Mouse (Mus musculus): ENCODE data around the gene Ric1.
"Not testable (repeated sequence)": the region's sequence is repeated elsewhere in the genome, so short reads cannot be mapped to it uniquely, and the experiment has no call there.

The Ric1 gene

DNA sequence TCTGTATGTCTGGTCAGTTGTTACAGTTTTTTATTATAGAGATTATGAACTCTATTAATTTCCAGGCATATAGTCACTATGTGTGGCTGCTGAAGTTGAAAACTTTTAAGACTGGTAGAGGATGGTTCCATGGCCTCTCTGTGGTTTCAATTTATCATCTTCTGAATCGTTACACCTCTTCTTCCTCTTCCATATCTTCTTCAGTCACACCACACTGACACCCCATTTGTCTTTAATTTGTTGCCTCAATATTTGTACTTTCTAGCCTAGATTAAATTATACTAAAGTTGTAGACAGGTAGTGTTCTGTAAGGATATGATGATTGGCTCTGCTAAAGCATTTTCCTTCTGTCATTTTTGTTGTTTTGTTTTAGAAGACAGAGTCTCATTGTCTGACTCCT, 44.4 kb downstream of the Ric1 start:
- in situ Hi-C loops (cut with MboI; ENCODE audit: unreplicated experiment in 2 of 2), result loop anchor here in 1 of 2 experiments (10.0 kb wide), 1 partner anchor 502 kb away; no protein-coding TSS in a partner anchor

DNA sequence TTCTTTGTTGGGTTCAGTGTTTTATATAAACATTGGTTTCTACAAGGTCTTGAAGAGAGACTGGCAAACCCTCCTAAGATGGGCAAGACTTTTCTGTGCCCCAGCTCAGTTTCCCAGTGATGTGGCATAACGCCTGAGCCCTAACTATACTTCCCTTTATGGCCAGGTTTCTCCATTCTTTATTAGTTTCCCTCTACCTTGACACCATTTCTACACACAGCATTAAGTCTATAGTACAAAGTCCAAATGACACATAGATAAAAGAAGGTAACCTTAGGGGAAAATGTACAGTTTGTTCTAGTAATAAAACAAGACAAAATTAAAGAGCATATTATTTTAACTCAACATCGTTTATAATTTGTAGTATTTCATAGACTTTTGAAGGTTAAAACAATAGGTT, 60.4 kb downstream of the Ric1 start:
- in situ Hi-C loops (cut with MboI; ENCODE audit: unreplicated experiment in 2 of 2), result no loop called here

DNA sequence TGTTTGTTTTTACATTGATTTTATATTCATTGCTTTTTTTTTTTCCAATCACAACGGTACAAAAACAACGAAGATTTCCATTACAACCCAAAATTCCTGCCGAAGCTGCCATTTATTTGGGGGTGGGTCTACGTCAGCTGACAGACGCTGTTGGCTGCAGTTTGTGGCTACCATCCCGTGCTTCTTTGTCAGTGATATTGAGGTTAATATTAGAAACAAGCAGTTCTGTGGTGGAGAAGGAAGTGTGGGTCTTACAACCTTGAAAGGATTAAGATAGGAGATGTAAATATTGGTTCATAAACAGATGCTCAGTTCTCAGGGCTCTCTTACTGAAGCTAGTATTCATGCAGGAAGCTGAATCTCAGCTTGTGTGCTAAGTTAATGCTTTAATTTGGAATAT, 61.7 kb downstream of the Ric1 start:
- in situ Hi-C loops (cut with MboI; ENCODE audit: unreplicated experiment in 2 of 2), result no loop called here

DNA sequence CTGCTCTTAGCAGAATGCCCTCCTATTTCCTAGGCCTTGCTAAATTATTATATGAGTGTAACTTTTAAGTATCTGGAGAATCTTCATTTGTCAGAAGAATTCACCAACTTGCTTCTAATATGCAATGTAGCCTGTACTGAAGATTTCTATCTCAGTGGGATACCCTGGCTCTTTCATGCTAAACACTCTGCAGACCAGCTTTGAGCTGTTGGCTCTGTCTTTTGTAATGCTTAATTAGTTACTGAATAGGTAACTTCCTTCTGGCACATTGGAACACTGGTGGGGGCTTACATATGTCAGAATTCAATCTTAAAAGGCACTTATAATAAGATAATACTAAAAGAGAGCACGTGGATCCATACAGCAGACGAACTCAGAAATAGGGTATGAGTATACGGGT, 71.7 kb downstream of the Ric1 start:
- in situ Hi-C loops (cut with MboI; ENCODE audit: unreplicated experiment in 2 of 2), result not testable (repeated sequence)

DNA sequence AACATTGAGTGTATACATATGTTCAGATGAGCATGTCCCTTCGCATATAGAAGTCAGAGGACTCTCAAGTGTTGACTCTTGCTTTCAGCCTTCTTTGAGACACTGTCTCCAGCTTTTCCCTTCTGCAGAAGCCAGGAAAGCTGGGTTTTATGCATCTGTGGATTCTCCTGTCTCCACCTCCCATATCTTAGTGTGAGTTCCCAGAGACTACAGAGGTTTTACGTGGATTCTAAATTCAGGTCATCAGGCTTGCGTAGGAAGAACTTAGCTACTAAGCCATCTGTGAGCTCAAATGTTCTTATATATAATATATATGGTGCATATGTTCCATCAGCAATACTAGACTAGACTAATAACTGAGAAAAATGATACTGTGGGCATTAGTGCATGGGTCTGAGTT, 74.2 kb downstream of the Ric1 start:
- in situ Hi-C loops (cut with MboI; ENCODE audit: unreplicated experiment in 2 of 2), result no loop called here

DNA sequence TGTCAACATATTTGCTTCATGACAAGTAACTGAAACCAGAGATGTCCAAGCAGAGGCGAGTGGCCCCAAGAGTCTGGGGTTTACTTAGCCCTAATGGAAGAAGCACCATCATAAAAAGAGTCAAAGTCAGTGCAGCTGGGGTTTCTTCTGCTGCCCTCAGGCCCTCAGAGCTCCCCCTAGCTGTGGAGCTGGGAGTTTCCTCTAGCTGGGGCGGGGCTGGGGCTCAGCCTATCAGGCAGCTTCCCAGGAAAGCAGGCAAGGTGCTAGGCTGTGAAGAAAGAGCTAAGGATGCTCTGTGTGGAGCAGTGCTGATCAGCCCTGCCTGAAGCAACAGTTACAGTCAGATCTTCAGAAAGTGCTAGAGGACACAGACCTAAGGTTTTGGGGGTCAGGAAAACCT, 74.9 kb downstream of the Ric1 start:
- in situ Hi-C loops (cut with MboI; ENCODE audit: unreplicated experiment in 2 of 2), result no loop called here

DNA sequence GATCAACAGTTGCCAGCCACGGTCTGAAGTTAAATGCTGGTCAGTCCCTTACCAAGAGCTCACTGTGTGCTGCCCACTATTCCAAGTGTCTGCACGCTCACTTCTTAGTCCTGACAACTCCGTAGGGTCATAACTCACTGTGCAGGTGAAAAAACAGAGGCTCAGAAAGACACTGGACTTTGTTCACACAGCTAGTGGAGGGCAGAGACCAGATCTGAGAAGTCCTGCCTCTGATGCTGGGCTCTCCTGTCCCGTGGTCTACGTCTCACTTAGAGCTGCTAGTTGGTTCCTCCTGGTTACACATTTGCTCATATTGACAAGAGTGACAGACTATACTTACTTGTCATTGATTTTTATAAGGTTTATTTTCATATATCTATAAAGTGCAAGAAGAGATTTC, 76.9 kb downstream of the Ric1 start:
- in situ Hi-C loops (cut with MboI; ENCODE audit: unreplicated experiment in 2 of 2), result no loop called here

DNA sequence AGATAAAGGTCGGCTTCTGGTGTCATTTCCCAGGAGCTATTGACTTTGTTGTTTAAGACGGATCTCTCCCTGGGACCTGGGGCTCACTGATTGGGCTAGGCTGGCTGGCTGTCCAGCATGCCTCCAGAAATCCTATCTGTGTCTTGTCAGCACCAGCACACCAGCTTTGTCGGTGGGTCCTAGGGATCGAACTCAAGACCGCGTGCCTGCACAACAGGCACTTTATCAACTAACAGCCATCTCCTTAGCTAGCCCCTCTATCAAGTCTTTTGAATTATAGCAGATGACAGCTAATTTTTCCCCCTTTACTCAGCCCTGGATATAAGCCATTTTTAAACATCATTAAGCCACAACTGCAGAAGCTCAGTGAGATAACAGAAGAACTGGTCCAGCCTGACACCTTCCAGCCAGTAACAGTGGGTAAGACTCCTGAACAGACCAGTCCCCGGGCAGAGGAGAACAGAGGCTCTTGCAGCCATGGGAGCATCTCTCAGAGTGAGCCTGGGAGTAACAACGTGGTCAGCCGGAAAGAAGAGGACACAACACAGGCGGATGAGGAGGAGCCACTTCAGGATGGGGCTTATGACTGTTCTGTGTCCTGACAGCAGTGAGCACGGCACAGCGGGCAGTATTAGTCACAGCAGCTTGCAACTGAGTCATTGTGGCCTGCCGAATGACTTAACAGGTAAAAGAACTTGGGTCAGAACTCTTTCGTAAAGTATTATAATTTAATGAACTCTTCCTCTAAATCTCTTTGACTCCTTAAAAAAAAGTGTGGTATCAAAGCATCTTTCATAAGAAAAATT, 81.7 kb downstream of the Ric1 start:
- in situ Hi-C loops (cut with MboI; ENCODE audit: unreplicated experiment in 2 of 2), result no loop called here

DNA sequence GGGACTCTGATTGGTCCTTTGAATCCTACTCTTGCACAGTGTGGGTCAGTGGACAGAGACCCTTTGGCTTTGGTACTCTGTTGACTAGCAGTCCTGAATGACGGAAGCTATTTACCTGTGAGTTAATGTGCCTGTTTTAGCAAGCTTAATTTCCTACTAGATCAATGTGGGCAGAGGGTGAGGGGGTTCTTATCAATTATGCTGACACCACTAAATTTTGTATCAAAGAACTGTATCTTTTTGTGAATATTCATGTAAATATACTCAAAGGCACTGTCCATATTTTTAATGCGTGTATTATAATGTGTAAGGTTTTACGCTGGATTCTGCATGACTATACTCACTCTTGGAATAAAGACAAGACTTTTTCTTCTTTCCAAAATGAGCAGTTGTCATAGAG, 82.6 kb downstream of the Ric1 start:
- in situ Hi-C loops (cut with MboI; ENCODE audit: unreplicated experiment in 2 of 2), result no loop called here

DNA sequence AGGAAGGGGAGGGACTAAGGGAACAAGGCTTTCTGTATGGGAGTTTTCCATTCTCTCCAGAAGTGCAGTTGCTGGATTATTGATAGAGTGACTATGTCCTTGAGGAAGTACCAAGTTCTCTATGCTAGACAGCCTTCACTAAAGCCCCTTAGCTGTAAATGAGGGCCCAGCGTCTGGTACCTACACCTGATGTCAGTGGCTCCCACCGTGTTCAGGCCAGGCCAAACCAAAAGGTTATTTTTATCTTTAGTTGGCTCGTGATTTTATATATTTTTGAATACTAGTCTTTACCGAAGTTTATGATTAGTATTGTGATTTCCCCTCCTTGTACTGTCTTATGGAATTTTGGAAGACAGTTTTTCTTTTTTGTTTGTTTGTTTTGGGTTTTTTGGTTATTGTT, 85.4 kb downstream of the Ric1 start:
- in situ Hi-C loops (cut with MboI; ENCODE audit: unreplicated experiment in 2 of 2), result no loop called here

DNA sequence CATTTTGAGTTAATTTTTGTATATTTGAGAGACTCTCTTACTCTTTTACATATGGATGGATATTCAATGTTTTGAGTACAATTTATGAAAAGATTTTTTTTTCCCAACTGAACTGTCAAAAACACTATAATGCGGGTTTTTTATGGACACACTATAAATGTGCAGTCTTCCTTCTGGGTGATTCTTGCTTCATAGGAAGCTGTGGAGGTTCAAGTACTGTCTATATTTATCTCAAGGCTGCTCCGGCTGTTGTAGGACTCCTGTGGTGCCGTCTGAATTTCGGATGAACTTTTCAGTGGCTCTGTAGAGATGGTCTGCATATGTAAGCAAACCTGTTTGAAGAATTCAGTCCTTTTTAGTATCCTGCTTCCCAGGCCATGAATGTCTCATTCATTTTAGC, 86.1 kb downstream of the Ric1 start:
- in situ Hi-C loops (cut with MboI; ENCODE audit: unreplicated experiment in 2 of 2), result no loop called here

DNA sequence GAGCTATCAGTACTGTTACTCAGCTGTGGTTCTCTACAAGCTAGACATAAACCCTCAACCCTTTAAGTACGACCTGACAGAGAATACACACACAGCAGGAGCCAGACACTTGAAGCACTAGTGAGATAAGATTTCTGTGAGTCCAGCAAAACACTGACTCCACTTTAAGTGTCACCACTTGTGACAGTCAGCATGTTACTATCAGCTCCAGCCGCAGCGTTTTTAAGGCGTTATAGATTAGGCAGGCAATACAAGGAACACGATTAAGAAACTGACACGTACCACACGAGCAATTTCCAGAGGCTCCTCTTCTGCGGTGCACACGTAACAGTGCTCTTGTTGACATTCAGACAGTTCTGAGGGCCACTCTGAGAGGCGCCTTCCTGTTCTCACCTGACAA, 88.8 kb downstream of the Ric1 start:
- in situ Hi-C loops (cut with MboI; ENCODE audit: unreplicated experiment in 2 of 2), result no loop called here

DNA sequence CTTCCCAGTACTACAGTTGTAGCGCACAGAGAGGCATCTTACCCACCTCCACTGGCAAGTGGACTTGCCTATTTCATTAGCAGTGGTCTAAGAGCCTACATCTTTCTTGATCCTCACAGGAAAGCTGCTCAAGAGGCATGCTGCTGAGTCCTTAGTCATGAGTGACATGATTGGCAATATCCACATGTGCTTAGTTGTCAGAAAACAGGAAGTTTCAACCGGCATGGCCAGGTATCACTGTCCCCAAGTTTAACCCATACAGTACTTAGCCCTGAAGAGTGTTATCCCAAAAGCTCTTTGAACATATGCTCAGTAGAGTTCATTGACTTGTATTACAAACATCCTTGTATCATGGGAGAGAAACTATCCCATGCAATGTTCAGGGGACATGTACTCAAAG, 90.0 kb downstream of the Ric1 start:
- in situ Hi-C loops (cut with MboI; ENCODE audit: unreplicated experiment in 2 of 2), result no loop called here

DNA sequence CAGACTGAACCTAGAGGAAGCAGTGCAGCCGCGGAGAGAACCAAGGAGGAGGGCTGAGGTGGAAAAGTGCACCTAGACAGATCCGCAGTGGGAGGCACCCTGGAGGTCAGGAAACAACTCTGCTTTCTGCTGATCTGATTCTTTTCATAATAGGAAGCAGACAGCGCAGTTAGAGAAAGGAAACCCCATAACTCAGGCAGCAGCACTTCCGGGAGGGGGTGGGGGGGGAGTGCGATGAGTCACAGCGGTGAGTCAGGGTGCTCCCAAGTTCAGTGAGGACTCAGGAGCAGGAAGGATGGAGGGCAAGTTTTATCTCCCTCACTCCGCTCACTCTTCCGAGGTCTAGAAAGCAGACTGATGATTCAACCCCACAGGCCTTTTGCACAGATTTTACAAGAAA, 119.0 kb downstream of the Ric1 start:
- in situ Hi-C loops (cut with MboI; ENCODE audit: unreplicated experiment in 2 of 2), result no loop called here

DNA sequence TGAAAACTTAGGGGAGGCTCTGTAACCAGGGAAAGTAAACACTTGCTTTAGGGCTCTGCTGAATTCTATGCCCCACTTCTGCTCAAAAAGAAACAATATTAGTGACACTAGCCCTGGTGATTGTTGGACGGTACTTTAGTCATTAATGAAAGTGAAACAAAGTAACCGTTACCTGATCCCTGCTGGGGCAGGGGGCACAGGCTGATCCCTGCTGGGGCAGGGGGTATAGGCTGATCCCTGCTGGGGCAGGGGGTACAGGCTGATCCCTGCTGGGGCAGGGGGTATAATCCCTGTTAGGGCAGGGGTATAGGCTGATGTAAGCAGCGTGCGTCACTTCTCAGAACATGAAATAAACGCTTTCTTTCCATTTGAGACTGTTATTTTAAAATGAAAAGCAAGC, 119.4 kb downstream of the Ric1 start:
- in situ Hi-C loops (cut with MboI; ENCODE audit: unreplicated experiment in 2 of 2), result no loop called here

DNA sequence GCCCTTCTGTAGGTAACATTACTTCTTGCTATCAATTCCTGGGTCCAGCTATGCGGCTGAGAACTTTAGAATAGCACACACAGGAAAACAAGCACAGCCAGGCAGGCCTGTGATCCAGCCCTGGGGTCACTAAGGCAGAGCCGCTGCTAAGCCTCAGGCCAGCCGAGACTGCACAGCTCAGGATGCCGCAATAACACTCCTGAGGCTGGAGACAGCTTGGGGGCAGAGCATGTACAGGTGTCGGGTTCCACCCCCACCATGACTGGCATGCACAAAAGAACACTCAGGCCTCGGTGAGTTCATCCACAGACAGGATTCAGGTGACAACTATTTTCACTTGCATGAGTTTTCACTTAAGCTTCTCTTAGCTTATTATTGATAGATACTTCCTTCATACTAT, 120.1 kb downstream of the Ric1 start:
- in situ Hi-C loops (cut with MboI; ENCODE audit: unreplicated experiment in 2 of 2), result no loop called here

DNA sequence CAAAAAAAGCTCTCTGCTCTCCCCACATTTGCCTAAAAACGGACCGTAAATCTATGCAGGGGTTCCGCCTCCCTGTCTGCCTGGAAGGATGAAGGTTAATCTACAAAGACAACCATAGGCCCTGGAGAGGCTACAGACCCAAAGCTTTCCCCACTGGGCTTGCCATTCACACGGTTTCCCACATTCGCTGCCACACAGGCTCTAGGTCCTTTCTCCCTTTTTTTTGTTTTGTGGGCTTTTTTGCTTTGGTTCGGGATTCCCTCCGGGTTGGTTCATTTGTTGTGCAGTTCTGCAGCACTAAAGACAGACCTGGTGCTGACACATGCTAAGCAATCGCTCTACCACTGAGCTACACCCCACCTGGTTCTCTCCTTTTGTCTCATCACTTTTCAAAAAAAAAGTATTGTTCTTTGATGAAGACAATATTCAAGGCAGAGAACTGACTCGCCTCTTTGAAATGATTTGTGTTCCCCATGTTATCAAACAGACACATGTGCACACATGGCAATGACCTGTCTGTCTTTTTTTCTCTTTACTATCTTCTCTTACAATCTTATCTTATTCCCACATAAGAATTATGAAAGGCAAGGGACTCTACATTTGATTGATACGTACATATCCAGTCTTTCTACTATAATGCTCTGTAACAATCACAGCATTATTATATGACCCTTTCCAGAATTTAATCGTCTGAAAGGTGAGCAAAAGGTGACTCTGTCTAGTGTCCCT, 121.3 kb downstream of the Ric1 start:
- in situ Hi-C loops (cut with MboI; ENCODE audit: unreplicated experiment in 2 of 2), result no loop called here

DNA sequence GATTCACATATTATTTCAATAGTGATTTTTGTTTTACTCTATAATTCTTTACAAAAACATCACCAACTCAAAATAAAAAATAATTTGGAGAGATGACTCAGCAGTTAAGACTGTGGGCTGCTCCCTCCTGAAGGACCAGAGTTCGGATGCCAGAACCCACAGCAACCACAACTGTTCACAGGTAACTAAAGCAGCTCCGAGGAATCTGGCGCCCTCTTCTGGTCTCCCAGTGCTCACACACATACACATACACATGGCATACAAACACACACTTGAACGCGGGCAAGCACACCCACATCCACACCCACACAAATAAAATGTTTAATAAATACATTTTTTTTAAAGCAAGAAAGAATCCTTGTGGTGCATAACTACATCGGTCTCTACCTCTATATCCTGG, 122.7 kb downstream of the Ric1 start:
- in situ Hi-C loops (cut with MboI; ENCODE audit: unreplicated experiment in 2 of 2), result no loop called here

DNA sequence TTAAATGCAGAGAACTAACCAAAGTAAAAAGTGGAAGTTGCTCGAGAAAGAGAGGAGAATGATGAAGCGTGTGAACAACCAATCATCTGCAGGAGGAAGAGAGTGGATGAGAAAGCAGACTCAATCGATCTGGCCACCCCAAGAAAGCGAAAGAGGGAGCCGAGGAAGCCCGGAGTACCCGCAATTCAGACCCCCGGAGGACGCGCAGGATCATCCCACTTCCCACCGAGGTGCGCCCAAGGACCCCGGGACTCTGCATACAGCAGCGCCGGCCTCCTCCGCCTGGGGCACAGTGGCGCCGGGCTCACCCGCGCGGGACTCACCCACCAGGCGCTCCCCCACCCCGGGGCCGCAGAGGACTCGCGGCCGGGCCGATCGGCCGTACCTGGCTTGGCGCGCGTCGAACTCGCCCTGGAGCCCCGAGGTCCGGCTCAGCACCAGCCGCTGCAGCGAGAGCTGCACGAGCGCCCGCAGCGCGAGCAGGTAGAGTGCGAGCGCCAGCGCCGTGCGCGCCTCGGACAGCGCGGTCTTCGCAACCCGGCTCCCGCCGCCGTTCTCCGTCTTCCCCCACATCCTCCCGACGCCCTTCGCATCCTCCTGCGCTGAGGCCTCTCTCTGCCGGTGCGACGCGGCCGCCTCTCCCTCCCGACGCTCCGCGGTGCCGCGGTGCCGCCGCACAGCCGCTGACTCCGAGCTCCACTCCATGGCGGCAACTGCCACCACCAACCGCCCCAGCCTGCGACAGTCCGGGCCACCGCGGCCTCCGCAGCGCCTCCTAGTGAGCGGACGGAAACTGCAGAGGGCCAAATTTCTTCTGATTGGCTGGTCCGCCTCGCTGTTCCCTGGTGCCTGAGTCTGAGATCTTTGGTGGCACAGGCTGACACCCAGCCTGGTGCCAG, 125.8 kb downstream of the Ric1 start, which contains the start of gene Ermp1:
TSS of gene Ermp1 (minus strand) at position 765 of the 899 bp plus-strand sequence.
- in situ Hi-C loops (cut with MboI; ENCODE audit: unreplicated experiment in 2 of 2), result no loop called here

DNA sequence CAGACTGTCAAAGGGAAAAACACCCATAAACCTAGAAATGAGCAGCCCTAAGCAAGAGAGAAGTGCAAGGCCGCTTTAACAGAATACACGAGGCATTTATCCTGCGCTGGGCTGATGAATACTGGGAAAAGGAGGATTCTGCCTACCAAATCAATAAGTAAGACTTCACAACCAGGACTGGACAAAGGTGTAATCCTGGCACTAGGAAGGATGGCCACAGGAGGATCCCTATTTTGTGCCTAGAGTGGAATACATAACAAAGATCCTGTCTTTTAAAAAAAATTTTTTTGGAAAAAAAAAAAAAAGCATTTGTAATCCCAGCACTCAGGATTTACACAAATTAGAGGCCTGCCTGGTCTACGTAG, 126.5 kb downstream of the Ric1 start:
- in situ Hi-C loops (cut with MboI; ENCODE audit: unreplicated experiment in 2 of 2), result no loop called here

DNA sequence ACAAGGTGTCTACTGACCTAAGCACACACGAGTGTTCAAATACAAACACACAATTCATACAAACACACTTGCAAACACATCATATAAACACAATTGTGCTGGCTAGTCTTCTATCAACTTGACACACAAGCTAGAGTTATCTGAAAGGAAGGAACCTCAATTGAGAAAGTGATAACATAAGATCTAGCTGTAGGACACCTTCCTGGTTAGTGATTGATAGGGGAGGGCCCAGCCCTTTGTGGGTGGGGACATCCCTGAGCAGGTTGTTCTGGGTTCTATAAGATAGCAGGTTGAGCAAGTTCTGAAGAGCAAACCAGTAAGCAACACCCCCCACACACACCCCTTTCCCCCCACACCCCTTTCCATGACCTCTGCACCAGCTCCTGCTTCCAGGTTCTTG, 127.6 kb downstream of the Ric1 start:
- in situ Hi-C loops (cut with MboI; ENCODE audit: unreplicated experiment in 2 of 2), result no loop called here

Data from v-Abl transformed pro-B cells (cell line).